Mouse (Mus musculus): ENCODE results near the gene Orc1.

Gene Orc1

GRCm38 (mm10) chr4:108578840-108579742 lies at the start of gene Orc1, which contains the start of gene Prpf38a:
Gene Orc1, plus strand, starts transcription at chr4:108579423.
Gene Prpf38a, minus strand, starts transcription at chr4:108579336.
- in situ Hi-C loops (cut with MboI, MseI): loop anchor here in 1 of 2 experiments (5.0 kb wide), 1 partner anchor 697 kb away; no protein-coding TSS in a partner anchor

- in situ Hi-C loops (cut with MboI, MseI): no loop called here
Measured at GRCm38 (mm10) chr4:108539701-108540100, 39.5 kb upstream of the Orc1 start.

DNA sequence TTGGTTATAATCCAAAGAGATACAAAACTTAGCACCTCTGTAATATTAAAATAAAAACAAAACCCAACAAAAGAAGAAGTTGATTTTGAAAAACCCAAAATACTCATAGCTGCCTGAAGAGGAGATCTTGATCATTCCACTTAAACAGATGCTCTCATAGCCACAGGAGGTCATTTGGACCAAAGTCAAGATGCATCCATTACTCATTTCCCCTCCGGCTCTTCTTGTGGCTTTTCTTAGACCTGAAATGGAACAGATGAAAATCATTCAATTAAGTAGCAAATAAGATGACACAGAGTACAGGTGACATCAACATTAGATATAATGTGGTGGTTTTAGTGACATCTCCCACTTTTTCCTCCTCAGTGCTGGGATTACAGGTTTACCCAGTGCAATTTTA lies 14.2 kb upstream of the Orc1 start:
- in situ Hi-C loops (cut with MboI, MseI): no loop called here

DNA sequence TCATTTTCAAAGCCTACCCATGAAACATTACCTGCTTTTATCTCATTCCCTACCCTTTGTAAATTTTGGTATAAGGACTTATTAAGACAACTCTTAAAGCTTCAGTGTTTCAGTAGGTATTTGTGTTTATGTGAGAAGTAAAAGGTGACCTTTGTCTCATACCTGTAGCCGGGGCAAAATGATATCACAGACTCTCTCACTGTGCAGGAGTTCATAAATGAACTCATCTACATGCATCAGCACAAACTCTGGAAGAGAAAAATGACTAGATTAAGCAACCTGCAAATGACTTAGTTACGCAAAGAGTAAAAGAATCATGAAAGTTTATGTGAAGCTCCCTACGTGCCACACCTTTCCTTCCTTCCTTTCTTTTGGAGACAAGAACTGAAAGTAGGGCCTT lies 6.6 kb upstream of the Orc1 start:
- in situ Hi-C loops (cut with MboI, MseI): no loop called here

- in situ Hi-C loops (cut with MboI, MseI): loop anchor here in 1 of 2 experiments (5.0 kb wide), 1 partner anchor 698 kb away; no protein-coding TSS in a partner anchor
Measured at GRCm38 (mm10) chr4:108579743-108580411, 654 bp downstream of the Orc1 start.

DNA sequence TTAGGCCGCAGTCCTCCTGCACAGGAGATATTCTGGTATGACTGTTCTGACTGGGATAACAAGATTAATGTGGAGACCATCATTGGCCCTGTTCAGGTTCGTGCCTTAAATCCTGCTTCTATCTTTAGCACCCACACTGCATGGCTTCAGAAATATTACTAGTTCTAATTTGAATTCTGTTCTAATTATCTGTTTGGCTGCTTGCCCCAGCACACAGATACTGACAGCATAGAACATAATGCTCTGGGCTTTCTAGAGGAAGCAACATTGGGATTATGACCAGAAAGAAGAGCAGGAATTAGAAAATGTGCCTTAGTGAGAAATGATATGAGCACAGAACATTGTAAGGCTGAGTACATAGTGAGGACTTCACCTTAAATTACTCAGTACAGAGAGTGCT lies 14.2 kb downstream of the Orc1 start:
- in situ Hi-C loops (cut with MboI, MseI): no loop called here

DNA sequence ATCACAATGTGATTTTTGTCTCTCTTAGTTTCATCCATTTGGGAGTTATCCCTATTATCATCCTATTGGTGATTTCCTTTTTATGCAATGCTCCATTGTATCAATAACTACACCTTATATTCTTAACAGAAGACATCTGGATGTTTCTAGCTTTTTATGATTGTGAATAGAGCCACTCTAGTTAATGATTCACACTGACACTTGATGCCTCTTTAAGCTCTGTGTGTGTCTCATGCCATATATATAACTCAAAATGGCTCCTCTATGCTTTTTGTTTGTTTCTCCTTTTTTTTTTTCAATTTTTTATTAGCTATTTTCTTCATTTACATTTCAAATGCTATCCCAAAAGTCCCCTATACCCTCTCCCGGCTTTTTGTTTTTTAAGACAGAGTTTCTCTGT lies 16.6 kb downstream of the Orc1 start:
- in situ Hi-C loops (cut with MboI, MseI): no loop called here

- in situ Hi-C loops (cut with MboI, MseI): no loop called here
Measured at GRCm38 (mm10) chr4:108598306-108598705, 19.1 kb downstream of the Orc1 start.

- in situ Hi-C loops (cut with MboI, MseI): loop anchor here in 1 of 2 experiments (25.0 kb wide), 1 partner anchor 1765 kb away; no protein-coding TSS in a partner anchor
Measured at GRCm38 (mm10) chr4:108601870-108602269, 22.6 kb downstream of the Orc1 start.

GRCm38 (mm10) chr4:108608651-108609050 lies 29.4 kb downstream of the Orc1 start:
- in situ Hi-C loops (cut with MboI, MseI): loop anchor here in 1 of 2 experiments (25.0 kb wide), 1 partner anchor 1771 kb away; no protein-coding TSS in a partner anchor

DNA sequence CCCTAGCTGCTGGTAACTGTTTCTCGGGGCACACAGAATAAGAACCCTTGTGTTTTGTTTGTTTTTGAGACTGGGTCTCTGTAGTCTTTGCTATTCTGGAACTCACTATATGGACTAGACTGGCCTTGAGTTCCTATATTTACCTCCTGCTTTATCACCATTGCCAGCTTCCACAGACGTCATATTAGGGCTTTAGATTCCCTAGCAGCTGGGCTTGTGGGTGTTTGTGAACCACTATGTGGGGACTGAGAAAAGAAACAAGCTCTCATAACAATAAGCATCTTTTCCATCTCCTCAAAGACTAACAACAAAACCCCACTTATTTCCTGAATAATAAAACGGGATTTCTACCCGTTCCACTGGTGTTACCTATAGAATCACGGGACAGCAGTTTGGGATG lies 31.7 kb downstream of the Orc1 start:
- in situ Hi-C loops (cut with MboI, MseI): loop anchor here in 1 of 2 experiments (25.0 kb wide), 1 partner anchor 1774 kb away; no protein-coding TSS in a partner anchor

- in situ Hi-C loops (cut with MboI, MseI): loop anchor here in 1 of 2 experiments (25.0 kb wide), 1 partner anchor 1781 kb away; no protein-coding TSS in a partner anchor
Measured at GRCm38 (mm10) chr4:108618586-108618985, 39.4 kb downstream of the Orc1 start.

DNA sequence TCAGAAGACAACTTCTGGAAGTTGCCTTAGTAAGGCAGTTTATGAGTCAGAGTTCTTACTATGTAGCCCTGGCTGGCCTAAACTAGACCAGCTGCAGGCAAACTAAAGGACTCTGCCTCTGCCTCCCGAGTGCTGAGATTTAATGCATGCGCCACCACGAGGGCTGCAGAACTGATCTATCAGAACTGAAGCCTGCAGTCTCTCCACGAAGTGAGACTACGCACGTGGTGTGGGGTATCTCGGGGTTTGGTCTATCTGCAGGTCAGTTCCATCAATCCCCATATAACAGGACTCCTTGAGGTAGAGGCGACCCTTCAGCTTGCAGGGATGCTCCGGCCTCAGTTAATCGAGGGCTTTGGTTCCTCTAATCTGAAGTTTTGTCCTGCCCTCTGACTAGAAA lies 39.9 kb downstream of the Orc1 start:
- in situ Hi-C loops (cut with MboI, MseI): loop anchor here in 1 of 2 experiments (25.0 kb wide), 1 partner anchor 1782 kb away; no protein-coding TSS in a partner anchor

- in situ Hi-C loops (cut with MboI, MseI): loop anchor here (5.0 to 25.0 kb wide), 3 partner anchors 297 to 1782 kb away; no protein-coding TSS in a partner anchor
Measured at GRCm38 (mm10) chr4:108619587-108620341, 40.5 kb downstream of the Orc1 start, which contains the start of gene Cc2d1b. Gene Cc2d1b, plus strand, starts transcription at chr4:108619940.

- in situ Hi-C loops (cut with MboI, MseI): loop anchor here (5.0 to 25.0 kb wide), 3 partner anchors 298 to 1783 kb away; no protein-coding TSS in a partner anchor
Measured at GRCm38 (mm10) chr4:108620536-108620935, 41.3 kb downstream of the Orc1 start.

DNA sequence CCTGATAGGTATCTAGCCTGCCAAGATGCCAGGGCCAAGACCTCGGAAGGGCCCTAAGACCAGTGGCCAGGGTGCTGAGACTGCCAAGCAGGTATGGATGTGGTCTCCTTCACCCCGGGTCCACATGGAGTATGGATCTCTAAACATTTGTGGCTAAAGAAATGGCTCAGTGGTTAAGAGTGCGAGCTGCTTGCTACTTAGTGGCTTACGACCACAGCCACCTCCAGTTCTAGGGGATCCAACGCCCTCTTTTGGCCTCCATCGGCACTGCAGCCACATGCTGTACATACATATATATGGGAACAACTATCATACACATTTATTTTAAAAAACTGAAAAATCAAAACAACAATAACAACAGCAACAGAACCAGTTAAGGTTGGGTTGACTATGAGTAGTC lies 42.3 kb downstream of the Orc1 start:
- in situ Hi-C loops (cut with MboI, MseI): loop anchor here (5.0 to 25.0 kb wide), 3 partner anchors 299 to 1784 kb away; no protein-coding TSS in a partner anchor

DNA sequence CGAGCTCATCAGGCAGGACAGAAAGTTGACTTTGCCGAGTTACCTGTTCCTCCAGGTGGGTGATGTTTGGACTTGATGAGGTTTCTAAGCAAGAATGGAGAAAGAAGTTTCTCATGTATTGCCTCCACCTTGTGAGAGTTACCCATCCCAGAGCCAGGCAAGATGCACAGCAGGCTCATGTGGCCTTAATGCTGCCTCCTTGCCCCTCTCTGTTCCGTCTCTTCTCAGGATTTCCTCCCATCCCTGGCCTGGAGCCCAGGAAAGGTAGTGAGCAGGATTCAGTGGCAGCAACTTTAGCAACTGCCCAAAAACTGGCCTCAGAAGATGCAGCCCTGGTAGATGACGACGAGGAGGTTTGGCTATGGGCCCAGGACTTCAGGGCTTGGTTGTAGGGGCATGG lies 47.8 kb downstream of the Orc1 start:
- in situ Hi-C loops (cut with MboI, MseI): loop anchor here in 1 of 2 experiments (10.0 kb wide), 1 partner anchor 1722 kb away; no protein-coding TSS in a partner anchor

DNA sequence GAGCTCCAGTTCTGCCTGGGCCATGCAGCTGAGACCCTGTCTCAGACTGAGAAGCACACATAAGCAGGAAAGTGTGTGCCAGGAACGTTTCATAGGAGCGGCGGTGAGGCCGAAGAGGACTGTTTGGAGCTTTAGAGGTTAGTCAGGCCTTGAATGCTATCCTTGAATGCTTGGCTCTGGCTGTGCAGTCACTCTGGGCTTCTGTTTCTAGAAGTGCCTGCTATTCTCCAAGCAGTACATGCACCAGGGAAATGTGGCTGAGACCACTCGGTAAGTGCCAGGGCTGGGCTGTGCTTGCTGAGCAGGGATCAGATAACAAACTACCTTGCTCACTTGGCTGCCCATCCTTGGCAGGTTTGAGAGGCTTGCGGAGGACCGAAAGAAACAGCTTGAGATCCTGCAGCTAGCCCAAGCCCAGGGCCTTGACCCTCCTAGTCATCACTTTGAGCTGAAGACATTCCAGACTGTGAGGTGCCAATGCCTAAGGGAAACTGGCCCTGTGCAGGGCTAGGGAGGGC lies 50.2 kb downstream of the Orc1 start:
- in situ Hi-C loops (cut with MboI, MseI): loop anchor here in 1 of 2 experiments (10.0 kb wide), 1 partner anchor 1725 kb away; no protein-coding TSS in a partner anchor

DNA sequence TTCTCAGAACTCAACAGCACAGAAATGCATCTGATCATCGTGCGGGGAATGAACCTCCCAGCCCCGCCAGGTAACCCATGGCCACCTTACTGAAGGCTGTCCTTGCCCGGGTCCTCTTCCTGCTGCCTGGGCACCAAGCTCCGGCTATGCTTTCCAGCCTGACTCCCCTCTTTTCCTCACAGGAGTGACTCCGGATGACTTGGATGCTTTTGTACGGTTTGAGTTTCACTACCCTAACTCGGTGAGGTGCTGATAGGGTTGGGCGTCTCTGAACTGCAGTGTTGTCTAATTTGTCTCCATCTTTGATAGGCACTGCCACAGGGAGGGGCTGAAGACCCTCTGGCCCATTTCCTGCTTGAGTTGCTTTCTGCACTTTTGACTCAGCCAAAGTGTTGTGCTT lies 50.9 kb downstream of the Orc1 start:
- in situ Hi-C loops (cut with MboI, MseI): no loop called here

DNA sequence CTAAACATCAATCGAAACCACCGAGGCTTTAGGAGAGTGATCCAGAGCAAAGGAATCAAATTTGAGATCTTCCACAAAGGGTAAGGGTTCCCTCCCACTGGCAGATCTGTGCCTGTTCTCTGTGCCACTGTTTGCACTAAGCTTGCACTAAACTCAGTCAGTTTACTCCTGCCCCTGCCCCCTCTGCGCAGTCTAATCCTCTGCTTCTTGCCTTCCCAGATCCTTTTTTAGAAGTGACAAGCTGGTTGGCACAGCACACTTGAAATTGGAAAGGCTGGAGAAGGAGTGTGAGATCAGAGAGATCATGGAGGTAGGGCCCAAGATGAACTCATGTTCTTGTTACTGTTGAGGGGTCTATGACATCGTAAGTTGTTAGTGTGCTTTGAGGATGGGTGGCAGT lies 52.4 kb downstream of the Orc1 start:
- in situ Hi-C loops (cut with MboI, MseI): no loop called here

- in situ Hi-C loops (cut with MboI, MseI): no loop called here
Measured at GRCm38 (mm10) chr4:108633703-108634102, 54.5 kb downstream of the Orc1 start.

Data from T-helper 17 cell (primary cell).